Mouse (Mus musculus) heart, adult 2 months (tissue): ENCODE results near the gene Klhl12.

Experiments
- CTCF ChIP-seq: fragments of 200-600 bp; IDR thresholded peaks from 2 replicates; pipeline ENCODE4 v1.8.1; 2022; ENCODE audit warnings: antibody characterized with exemption, mild to moderate bottlenecking, moderate library complexity
- POLR2A ChIP-seq: fragments of 200-500 bp; IDR thresholded peaks from 2 replicates; pipeline ENCODE4 v1.6.1; 2011; ENCODE audit warnings: mild to moderate bottlenecking, low read depth, low read length, control low read depth; ENCODE audit not compliant: insufficient read depth

DNA sequence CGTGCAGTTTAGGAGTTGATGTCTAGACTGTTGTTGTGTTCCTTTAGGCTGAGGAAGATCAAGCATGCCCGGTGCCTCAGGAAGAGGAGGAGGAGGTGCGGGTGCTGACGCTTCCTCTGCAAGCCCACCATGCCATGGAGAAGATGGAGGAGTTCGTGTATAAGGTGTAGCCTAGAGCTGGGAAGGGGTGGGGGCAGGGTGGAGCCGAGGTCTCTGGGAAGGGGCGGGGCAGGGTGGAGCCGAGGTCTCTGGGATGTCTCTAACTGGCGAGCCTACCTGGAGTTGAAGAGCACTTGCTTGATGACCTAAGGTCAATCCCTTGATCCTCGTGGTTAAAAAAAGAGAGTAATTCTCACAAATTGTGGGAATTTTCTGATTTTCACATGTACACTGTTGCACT, 31.4 kb upstream of the Klhl12 start:
- no peak for TF ChIP-seq CTCF
- no peak for TF ChIP-seq POLR2A
